27 mouse cellular contexts compared by ENCODE assay signal in the genomic region with DNA sequence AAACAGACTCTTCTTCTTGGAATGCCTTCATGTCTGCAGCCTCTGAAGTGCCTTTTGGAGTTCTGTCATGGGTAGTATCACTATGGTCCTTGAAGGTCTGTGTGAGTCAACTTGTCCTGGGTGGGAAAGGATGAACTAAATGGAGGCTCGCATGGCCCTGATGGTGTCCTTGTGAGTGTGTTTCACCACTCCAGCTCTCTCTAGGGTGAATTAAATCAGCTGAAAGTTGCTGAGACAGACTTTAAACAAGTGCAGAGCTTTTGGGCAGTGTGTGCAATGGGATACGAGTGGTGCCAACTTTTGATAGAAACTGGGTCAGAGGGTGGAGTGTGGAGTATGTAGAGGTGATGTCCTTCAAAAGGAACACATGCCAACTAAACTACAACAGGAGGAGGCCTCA. TPM values are rescaled to one million over a fixed set of nuclear protein-coding genes. Genes with fewer than 3 reads are reported as not detected.
DNase-seq lines count a peak whose midpoint lies in the region; ATAC-seq lines count a peak whose summit lies in the region.
"Had no signal": no experiment of that assay in that cellular context is flagged by ENCODE, and none has a peak within 500 bp of the region (broad histone marks: within the 10 kb centered on the region; RNA-seq: fewer than 3 reads in every experiment).

No protein-coding gene starts in this region.

- H3K4me1 ChIP-seq in hindbrain, embryonic 13.5 days (replicated peaks): no peaks in the 10 kb centered on the region
- H3K4me1 ChIP-seq: embryonic facial prominence, embryonic 12.5 days; embryonic facial prominence, embryonic 15.5 days; heart, embryonic 10.5 days; heart, embryonic 13.5 days; hindbrain, embryonic 15.5 days had no signal

- H3K27ac ChIP-seq in hindbrain, embryonic 13.5 days: no peak overlapping the region
- H3K27ac ChIP-seq: embryonic facial prominence, embryonic 12.5 days; embryonic facial prominence, embryonic 15.5 days; heart, adult 2 months; heart, embryonic 10.5 days; heart, embryonic 13.5 days; hindbrain, embryonic 15.5 days had no signal

- no peak overlapping the region for H3K9ac ChIP-seq in hindbrain, embryonic 13.5 days
- H3K9ac ChIP-seq: embryonic facial prominence, embryonic 12.5 days; embryonic facial prominence, embryonic 15.5 days; heart, embryonic 13.5 days; hindbrain, embryonic 15.5 days had no signal

- no peak overlapping the region for H3K4me2 ChIP-seq in hindbrain, embryonic 13.5 days
- H3K4me2 ChIP-seq: embryonic facial prominence, embryonic 12.5 days; embryonic facial prominence, embryonic 15.5 days; heart, embryonic 13.5 days; hindbrain, embryonic 15.5 days had no signal

- no peaks in the 10 kb centered on the region for H3K27me3 ChIP-seq in hindbrain, embryonic 13.5 days
- H3K27me3 ChIP-seq: embryonic facial prominence, embryonic 12.5 days; embryonic facial prominence, embryonic 15.5 days; heart, embryonic 13.5 days; hindbrain, embryonic 15.5 days had no signal

- H3K4me3 ChIP-seq in hindbrain, embryonic 13.5 days: no peak overlapping the region
- H3K4me3 ChIP-seq: embryonic facial prominence, embryonic 12.5 days; embryonic facial prominence, embryonic 15.5 days; heart, adult 2 months; heart, embryonic 10.5 days; heart, embryonic 13.5 days; hindbrain, embryonic 15.5 days had no signal

- H3K9me3 ChIP-seq in hindbrain, embryonic 13.5 days: no peaks in the 10 kb centered on the region
- H3K9me3 ChIP-seq: embryonic facial prominence, embryonic 12.5 days; embryonic facial prominence, embryonic 15.5 days; heart, embryonic 10.5 days; heart, embryonic 13.5 days; hindbrain, embryonic 15.5 days had no signal

- DNase-seq in adrenal gland, adult 2 months: peak; percentile 72
- peak; percentile 52 for DNase-seq in adrenal gland, postnatal 10 days
- peak; percentile 20 to 56 for DNase-seq in adrenal gland, postnatal 36 days
- DNase-seq in urinary bladder, postnatal 36 days (ENCODE audit: low spot score in 2 of 2): no peak
- DNase-seq: cerebellum, adult 11 months; cerebellum, adult 2 months; cerebellum, adult 9-11 months; cerebellum, postnatal 25 days; gastrocnemius, postnatal 10 days; gastrocnemius, postnatal 36 days; heart, adult 2 months; heart, postnatal 14 days; heart, postnatal 4 days had no signal

- 95% methylated on average over 2 of the region's 2 CpGs for WGBS in hindbrain, embryonic 13.5 days

- no peaks in the 10 kb centered on the region for H3K36me3 ChIP-seq in hindbrain, embryonic 13.5 days
- H3K36me3 ChIP-seq: embryonic facial prominence, embryonic 12.5 days; embryonic facial prominence, embryonic 15.5 days; heart, embryonic 10.5 days; heart, embryonic 13.5 days; hindbrain, embryonic 15.5 days had no signal

- ATAC-seq in hindbrain, embryonic 13.5 days (ENCODE audit: low FRiP score): no peak
- ATAC-seq in frontal cortex, adult (ENCODE audit: low TSS enrichment): no peak
- ATAC-seq: activated CD4-positive, CD25-positive, alpha-beta regulatory T cell, adult 4 months; CD4-positive, CD25-positive, alpha-beta regulatory T cell, adult 4 months; forebrain, embryonic 14.5 days; intestine, postnatal 0 days had no signal

RNA-seq across cellular contexts. Expression of gene Ttk, which starts 13.5 kb away (rescaled TPM):
- 1 to 10 TPM; 1.2 to 6.5 TPM for total RNA-seq in adrenal gland, adult 2 months (2021)
- 0.03 and 0.10 TPM in 2 replicates for polyA plus RNA-seq in adrenal gland, adult 2 months (2012; rRNA removed)
- 1 to 10 TPM; 8.1 to 8.8 TPM for total RNA-seq in adrenal gland, postnatal 10 days (2021)
- total RNA-seq in adrenal gland, postnatal 36 days (2021): 1 to 10 TPM; 1.9 to 3.3 TPM
- 8.3 and 8.8 TPM in 2 replicates for polyA plus RNA-seq in hindbrain, embryonic 13.5 days (2015; fragmentation: Nextera tagmentation; extraction: Ambion mirVana)

RNA-seq across cellular contexts. Expression of gene Elovl4, which starts 14.9 kb away (rescaled TPM):
- total RNA-seq in adrenal gland, adult 2 months (2021): 1 to 10 TPM in 1 of 2 experiments, under 1 TPM in 1; 0.81 to 1.8 TPM
- 1.6 and 1.8 TPM in 2 replicates for polyA plus RNA-seq in adrenal gland, adult 2 months (2012; rRNA removed)
- total RNA-seq in adrenal gland, postnatal 10 days (2021): 1 to 10 TPM; 1.8 to 2.2 TPM
- 1 to 10 TPM in 1 of 2 experiments, under 1 TPM in 1; 0.50 to 1.0 TPM for total RNA-seq in adrenal gland, postnatal 36 days (2021)
- 82.7 and 82.8 TPM in 2 replicates for polyA plus RNA-seq in hindbrain, embryonic 13.5 days (2015; fragmentation: Nextera tagmentation; extraction: Ambion mirVana)
- total RNA-seq: common myeloid progenitor, adult 5-6 weeks; granulocyte monocyte progenitor cell, adult 5-6 weeks; MEL had no signal
- polyA plus RNA-seq: activated CD4-positive, CD25-positive, alpha-beta regulatory T cell, adult 4 months had no signal

Comparison
In these comparisons a context has a peak if more than half of its experiments do, and no peak if none do; other contexts are left out.
1. DNase-seq: peak in adrenal gland, adult 2 months (single experiment), adrenal gland, postnatal 10 days (single experiment) and adrenal gland, postnatal 36 days (2 of 2); none in urinary bladder, postnatal 36 days (0 of 2).